Mouse (Mus musculus) frontal cortex, adult (tissue): Measurements from ENCODE around the gene Rdh9.

Source experiments
- ATAC-seq: cut with Nextera tagmentation; 2 replicates; pipeline ENCODE4 v1.9.2; 2017; ENCODE audit warnings: mild to moderate bottlenecking, moderate library complexity, mixed read lengths; ENCODE audit not compliant: low TSS enrichment

Gene Rdh9

DNA sequence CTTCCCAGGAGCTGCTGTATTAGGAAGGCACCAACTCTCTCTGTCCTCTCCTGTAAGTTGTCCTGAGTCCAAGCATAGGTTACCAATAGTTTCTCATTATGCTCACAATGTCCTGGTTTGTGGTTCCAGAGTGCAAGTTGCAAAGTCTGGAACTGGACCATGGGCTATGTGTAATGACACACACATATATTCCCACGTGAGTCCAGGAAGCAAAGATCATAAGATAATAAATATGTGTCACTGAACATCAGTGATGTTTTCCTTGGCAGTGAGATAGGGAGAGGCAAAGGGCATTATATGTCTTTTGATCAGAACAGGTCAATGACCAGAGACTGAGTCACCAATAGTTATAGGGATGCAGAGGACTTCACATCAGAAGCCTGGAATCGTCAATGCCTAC lies at the start of gene Rdh9:
Rdh9 (plus strand) TSS at position 376 of the 400 bp plus-strand sequence.
- ATAC-seq: no peak

DNA sequence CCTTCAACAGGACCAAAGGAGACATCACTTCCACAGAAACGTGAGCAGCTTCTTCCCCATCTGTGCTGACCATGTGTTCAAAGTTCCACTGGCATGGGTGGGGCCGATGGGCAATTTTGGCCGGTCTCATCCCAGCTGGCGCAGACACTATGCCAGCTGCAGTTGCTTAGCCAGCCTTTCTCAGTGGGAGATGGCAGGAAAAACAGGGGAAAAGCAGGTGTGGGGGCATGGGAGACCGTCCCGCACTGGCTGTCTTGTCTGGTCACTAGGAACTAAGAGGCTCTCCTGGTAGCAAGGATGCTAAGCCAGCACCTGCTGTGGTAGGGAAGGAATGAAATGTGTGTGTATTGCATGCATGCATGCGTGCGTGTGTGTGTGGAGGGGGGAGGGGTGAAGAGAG lies 47.7 kb upstream of the Rdh9 start:
- ATAC-seq: 0 out of 2 replicates have a peak, but pooled peaks have one; percentile 16

GRCm38 (mm10) chr10:127730285-127730932 lies 45.8 kb upstream of the Rdh9 start:
- peak; percentile 79 for ATAC-seq

DNA sequence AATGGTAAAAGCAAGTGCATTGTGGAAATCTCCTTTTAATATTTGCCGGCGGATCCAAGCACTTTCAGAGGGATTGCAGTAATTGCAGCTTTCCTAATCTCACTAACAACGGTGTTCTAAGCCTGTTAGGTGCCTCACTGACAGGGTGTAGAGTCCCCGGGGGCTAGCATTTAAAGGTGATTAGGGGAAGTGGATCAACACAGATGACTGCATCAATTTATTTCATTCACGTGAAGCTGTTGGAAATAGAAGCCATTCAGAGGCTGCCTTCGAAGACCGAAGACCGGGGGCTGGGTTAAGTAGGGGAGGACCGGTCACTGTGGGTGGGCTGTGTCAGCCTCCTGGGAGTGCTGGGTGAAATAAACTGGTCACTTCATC lies 45.3 kb upstream of the Rdh9 start:
- ATAC-seq: no peak

DNA sequence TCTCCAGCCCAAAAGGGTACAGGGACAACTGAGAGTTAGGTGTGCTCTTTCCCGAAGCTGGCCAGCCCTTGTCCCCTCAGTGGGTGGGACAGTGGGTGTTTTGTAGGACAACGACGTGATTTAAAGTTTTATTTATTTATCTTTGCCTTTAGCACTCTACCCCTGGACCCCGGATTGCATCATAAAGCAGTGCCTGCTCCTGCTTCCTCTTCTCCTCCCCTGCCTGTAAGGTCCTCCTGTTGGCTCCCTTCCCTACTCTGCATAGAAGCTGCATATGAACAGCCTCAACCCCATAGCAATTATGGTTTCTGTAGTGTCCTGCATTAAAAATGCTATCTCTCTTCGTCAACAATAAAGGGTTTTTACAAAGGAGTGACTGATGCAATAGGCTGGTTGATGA lies 44.8 kb upstream of the Rdh9 start:
- no peak for ATAC-seq

- peak; percentile 48; the same call in 1 of the 2 replicates for ATAC-seq
These were observed 41.8 kb upstream of the Rdh9 start for GRCm38 (mm10) chr10:127734434-127734833.

DNA sequence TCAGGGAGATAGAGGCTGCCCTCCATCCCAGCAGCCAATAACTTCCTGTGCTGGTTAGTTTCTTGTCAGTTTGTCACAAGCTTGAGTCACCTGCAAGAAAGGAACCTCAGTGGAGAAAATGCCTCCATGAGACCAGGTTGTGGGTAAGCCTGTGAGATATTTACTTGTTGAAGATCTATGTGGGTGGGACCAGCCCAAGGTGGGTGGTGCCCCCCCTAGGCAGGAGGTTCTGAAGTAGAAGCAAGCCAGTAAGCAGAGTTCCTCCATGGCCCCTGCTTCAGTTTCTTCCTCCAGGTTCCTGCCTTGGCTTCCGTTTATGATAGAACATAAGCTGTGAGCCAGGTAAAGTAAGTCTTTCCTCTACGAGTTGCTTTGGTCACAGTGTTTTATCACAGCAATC lies 39.9 kb upstream of the Rdh9 start:
- no peak for ATAC-seq

GRCm38 (mm10) chr10:127736916-127737315 lies 39.3 kb upstream of the Rdh9 start:
- no peak for ATAC-seq

- ATAC-seq: no peak
These were observed 38.6 kb upstream of the Rdh9 start for GRCm38 (mm10) chr10:127737552-127737951.

GRCm38 (mm10) chr10:127738151-127738882 lies 37.9 kb upstream of the Rdh9 start:
- no peak for ATAC-seq

DNA sequence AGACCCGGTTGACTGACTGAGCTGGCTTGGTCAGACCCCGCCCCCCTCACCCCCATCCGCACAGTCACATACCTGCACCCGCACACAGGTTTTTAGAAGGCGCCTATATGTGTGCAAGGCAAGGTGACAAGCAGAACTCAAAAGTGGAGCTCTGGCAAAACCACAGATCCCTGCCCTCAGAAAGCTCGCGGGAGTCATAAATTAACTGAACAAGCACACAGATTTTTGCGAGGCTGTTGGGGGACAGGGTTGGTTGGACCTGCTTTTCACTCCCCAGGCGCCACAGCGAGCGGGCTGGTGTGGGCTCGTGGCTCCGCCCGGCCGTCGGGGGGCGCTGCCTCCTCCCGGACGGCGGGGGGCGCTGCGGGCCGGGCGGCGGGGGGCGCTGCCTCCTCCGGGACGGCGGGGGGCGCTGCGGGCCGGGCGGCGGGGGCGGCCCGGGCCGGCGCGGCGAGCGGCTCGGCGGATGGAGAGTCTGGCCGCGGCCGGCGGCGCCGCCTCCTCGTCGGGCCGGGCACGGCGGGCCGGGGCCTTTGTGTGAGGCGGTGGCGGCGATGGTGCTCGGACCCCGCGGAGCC lies 37.0 kb upstream of the Rdh9 start, which contains the start of gene Zbtb39:
Zbtb39 (plus strand) TSS at position 456 of the 578 bp plus-strand sequence.
- peak; percentile 81 for ATAC-seq

- no peak; the same call in none of the 2 replicates for ATAC-seq
These were observed 36.5 kb upstream of the Rdh9 start for GRCm38 (mm10) chr10:127739661-127740161.

GRCm38 (mm10) chr10:127744661-127745060 lies 31.5 kb upstream of the Rdh9 start:
- no peak for ATAC-seq

- ATAC-seq: no peak
These were observed 30.3 kb upstream of the Rdh9 start for GRCm38 (mm10) chr10:127745886-127746285.

DNA sequence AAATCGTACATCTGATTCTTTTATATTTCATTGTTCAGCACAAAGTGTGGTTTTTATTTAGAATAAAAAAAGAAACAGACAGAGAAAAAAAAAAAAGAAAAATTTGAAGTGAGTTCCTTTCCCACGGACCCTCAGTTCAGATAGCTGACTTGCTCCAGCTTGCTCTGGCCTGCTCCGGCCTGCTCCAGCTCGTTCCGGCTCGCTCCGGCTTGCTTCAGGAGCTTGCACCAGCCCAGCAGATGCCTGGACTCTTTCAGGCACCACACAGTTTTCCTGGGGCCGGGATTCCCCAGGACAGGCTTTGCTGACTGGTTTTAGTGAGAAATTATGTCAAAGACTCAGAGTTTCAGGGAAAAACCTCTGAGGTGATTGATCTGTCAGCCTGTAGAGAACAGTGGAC lies 28.9 kb upstream of the Rdh9 start:
- no peak for ATAC-seq

DNA sequence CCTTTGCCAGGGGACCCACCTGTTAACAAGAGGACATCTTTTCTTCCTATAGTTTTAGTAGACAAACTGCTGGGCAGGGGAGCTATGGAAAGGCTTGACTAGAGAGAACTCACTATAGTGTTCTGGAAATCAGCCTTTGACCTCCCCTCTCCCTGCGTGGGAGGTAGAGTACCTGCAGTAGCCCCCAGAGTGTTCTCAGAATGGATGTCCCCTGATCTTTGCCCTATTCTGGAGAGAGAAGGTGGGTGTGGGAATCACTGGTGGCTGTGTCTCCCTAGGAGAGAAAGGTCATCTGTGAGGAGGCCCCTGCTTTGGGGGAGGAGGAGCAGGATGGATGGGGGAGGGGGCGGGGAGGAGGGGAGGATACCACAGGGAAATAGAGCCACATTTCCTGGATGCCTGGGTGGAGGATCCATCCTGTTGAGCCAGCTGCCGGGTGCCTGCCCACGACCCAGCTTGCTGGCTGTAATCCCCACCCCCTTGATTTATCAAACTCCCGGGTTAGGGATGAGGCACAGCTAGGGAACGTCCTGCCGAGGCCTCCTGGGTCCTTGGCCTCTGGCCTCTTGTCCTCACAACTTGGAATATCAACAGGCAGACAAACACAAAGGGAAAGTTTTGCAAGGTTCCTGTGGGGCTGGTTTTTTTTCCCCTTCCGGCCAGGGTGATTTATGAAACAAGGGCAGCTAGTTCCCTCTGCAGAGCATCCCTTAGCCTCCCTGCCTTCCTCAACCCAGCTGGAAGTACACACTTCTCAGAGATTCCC lies 27.2 kb upstream of the Rdh9 start:
- no peak for ATAC-seq

- ATAC-seq: peak; percentile 47; the same call in 1 of the 2 replicates
These were observed 25.9 kb upstream of the Rdh9 start for GRCm38 (mm10) chr10:127750136-127750777.

DNA sequence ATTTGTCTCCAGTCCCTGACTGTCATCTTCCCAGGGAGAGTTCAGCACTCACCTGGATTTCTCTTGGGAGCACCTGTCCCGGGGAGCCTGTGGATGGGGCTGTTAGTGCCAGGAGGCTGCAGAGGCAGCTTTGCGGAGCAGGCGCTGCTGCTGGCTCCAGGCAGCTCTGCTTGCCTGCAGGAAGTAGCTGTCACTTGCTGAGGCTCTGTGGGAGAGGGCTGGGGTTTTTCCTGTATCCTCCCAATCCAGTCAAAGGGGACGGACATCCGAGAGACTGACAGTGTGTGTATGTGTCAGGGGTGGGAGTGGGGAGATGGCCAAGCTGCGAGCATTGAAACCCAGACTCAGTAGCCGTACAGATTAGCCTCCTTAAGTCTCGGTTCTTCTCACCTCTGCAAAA lies 24.6 kb upstream of the Rdh9 start, which contains the start of gene Gpr182:
Gpr182 (minus strand) TSS at position 185 of the 400 bp plus-strand sequence.
- ATAC-seq: no peak

GRCm38 (mm10) chr10:127754566-127755166 lies 21.5 kb upstream of the Rdh9 start:
- no peak for ATAC-seq

GRCm38 (mm10) chr10:127755246-127755645 lies 20.9 kb upstream of the Rdh9 start:
- ATAC-seq: no peak
